Mouse (Mus musculus) telencephalon, adult 2 months (tissue): ENCODE data around the gene Ngb.
A peak's percentile ranks its signal among the peaks of the same experiment; 100 is the strongest.

Source experiments
- DNase-seq: peaks from one replicate; pipeline ENCODE4 v3.0.0-alpha.2; 2011; ENCODE audit warnings: low read depth, low spot score

Ngb gene

DNA sequence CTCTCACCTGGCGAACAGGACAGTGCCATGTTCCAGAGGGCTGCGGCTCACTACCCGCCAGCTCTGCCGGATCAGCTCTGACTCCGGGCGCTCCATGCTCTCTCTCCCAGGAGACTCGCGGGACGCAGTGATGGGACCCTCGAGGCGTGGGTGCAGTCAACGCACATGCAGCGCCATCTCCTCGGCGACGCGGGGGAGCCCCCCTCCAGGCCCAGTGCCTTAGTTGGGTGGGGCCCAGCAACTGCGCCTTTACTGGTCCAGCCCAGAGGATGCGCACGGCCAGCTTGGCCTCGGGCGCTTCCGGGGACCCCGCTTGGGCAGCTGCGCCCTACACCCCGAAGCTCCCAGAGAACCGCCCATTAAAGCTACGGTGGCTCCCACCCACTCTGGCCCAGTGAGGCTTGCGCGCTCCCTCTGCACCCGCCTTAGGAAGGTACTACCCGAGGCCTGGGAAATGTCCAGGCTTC is at the start of gene Ngb:
Ngb (minus strand) TSS at position 375 of the 467 bp plus-strand sequence.
- DNase-seq = no peak

GRCm38 (mm10) chr12:87149471-87149870 is 47.1 kb upstream of the Ngb start:
- DNase-seq = no peak

GRCm38 (mm10) chr12:87148136-87148535 is 45.8 kb upstream of the Ngb start:
- DNase-seq = no peak

- peak; percentile 98 for DNase-seq
Observed at GRCm38 (mm10) chr12:87147395-87148089, 45.2 kb upstream of the Ngb start, which contains the start of gene Pomt2. Gene Pomt2, minus strand, starts transcription at chr12:87147968.

DNA sequence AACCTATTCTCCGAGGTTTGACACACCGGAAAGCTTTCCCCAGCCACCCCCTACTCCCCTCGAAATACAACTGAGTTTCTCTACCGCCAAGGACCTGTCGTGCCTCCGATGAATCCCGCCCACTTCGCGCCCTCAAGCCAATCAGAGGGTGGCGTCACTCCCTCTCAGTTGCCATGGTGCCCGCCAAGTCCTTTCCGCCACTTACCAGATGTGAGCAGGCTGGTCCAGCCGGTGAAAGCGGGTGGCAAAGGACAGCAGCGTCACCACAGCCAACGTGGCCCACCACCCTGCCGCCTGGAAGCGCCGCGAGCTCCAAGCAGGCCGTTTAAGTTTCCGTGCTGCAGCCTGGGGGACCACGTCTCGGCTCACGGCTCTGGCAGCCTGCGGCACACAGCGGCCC is 44.6 kb upstream of the Ngb start, which contains the start of gene Gstz1:
Gstz1 (plus strand) TSS at position 200 of the 400 bp plus-strand sequence.
- DNase-seq = peak; percentile 84

DNA sequence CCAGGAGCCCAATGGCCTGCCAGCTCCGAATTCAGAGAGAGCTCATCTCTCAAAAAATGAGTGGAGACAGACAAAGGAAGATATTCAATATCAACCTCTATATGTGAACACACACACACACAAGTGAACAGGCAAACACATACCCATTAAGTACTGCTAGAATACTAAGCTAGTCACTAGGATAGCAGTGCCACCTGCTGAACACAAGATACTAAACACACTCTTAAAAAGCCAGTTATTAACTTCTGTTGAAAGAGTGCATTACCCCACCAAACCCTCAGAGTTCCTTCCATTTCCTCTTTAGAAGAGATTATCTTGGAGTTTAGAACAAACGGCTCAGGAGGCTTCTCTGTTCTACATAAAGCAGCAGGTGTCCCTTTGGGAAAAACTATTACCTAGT is 39.8 kb upstream of the Ngb start:
- no peak for DNase-seq

GRCm38 (mm10) chr12:87138768-87139167 is 36.4 kb upstream of the Ngb start:
- no peak for DNase-seq

DNA sequence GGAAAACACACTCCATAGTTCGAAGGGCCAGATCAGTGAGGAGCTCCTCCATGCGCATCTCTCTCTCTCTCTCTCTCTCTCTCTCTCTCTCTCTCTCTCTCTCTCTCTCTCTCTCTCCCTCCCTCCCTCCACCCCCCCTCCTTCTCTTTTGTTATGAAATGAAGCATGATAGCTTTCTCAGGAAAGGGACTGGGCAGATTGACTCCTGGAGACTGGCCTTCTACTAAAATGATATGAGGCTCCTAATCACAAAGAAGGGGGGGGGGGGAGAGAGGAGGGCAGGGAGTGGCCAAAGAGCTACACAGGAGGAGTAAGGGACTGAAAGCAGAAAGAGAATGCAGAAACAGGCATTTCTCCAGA is 36.0 kb upstream of the Ngb start:
- no peak for DNase-seq

DNA sequence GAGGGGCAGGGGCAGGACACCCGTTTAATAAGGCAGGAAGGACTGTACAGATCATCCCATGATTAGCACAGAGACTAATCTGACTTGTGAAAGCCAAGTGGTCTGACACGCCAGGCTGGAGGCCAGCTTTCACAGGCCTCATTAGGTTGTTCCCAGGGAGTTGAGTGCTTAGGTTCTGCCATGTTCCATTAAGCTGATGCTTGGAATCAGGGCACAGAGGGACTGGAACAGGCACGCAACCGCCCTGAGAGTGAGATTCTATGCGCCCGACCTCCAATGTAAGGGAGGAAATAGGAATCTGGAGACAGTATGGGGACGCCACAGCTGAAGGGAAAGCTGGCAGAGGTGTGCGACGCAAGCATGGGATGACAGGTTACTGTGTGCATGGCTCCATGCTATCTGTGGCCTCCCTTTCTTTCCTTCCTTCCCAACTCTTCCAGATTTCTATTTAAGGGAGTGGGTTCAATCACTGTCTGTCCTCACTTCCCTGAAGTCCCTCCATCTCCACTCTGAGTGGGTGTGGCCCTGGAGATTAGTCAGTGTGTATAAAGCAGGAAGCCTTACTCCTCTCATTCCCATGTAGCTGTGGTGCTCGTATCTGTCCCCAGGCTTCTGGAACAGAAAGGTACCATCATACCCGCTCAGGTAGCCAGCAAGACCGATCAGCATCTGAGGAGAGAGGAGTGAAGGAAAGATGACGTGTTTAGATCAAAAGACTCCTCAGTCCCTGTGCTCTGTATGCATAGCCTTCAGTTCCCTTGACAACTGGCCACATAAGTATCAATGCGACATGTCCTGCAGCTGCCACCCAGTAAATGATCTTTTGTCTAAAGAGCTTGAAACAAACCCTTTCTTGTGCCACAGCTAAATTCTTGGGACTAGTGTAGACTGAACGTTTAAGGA is 35.4 kb upstream of the Ngb start:
- DNase-seq = no peak

DNA sequence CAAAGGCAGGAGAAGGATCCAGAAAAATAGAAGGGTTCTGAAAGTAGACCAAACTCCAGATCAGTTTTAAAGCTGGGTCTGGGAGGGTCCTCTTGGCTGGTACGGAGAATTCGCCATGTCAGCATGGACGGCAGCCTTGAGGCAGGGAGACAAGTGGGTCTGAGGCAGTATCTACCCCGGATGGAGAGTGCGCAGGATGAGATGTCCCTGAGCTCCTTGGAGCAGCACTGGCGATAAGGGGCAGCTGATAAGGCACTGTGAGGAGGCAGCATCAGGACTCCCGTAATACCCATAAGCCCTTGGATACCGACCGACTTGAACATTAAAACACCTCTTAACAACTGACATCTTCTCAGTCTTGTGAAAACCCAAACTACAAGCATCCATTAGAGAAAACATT is 30.4 kb upstream of the Ngb start:
- DNase-seq = no peak

- no peak for DNase-seq
Observed at GRCm38 (mm10) chr12:87132210-87132609, 29.9 kb upstream of the Ngb start.

DNA sequence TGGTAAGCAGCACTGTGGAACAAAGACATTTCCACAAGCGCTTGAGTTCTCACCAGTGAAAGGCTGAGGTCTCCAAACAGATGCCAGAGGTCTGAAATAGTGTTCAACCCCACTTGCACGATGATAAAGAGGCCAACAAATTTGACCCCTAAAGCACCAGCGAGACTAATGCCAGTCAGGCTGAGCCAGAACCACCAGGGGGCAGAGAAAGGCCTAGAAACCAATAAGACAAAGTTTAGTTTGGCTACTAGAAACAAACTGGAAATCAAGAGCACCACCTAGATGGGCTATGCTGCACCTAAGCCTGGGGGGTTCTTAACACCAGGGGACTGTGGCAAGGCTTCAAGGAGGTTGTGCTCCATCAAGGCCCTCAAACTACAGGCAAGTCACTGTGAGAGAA is 29.3 kb upstream of the Ngb start:
- DNase-seq = no peak

- DNase-seq = no peak
Observed at GRCm38 (mm10) chr12:87131181-87131580, 28.8 kb upstream of the Ngb start.

DNA sequence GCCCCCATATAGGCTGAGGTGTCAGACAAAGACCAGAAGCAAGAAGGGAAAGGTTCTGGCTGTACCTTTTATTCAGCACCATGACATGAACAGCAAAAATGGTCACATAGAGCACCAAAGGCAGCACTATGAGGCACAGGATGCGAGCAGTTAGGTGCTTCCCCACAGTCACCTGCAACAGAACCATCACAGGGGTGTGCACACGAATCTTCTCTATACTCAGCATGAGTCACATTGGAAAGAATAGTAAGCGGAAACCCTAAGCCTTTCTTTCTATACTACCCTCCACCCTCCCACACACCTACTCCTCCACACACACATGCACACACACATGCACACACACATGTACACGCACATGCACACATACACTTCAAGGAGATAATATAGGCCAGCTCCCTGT is 27.9 kb upstream of the Ngb start:
- no peak for DNase-seq

GRCm38 (mm10) chr12:87127256-87127655 is 24.9 kb upstream of the Ngb start:
- DNase-seq = no peak

- no peak for DNase-seq
Observed at GRCm38 (mm10) chr12:87121918-87122589, 19.7 kb upstream of the Ngb start.

GRCm38 (mm10) chr12:87107357-87107977 is 5.1 kb upstream of the Ngb start:
- DNase-seq = no peak

DNA sequence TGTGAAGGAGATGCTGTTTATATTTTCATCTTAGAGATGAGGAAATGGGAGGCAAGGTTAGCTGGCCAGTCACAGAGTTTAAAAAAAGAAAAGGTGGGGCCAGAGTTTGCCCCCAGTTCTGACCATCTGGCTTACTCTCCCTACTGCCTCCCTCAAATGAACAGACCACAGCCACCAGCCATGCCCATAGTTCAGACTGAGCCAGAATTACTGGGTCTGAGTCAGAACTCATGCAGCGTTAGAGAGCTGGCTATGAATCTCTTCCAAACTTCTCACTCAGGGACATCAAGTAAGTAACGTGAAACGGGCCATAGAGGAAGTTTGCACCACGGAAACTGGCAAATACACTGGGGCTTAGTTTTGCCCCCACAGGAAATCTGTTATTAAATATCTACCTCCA is 2.5 kb upstream of the Ngb start:
- no peak for DNase-seq

- DNase-seq = no peak
Observed at GRCm38 (mm10) chr12:87103471-87103870, 1.1 kb upstream of the Ngb start.

DNA sequence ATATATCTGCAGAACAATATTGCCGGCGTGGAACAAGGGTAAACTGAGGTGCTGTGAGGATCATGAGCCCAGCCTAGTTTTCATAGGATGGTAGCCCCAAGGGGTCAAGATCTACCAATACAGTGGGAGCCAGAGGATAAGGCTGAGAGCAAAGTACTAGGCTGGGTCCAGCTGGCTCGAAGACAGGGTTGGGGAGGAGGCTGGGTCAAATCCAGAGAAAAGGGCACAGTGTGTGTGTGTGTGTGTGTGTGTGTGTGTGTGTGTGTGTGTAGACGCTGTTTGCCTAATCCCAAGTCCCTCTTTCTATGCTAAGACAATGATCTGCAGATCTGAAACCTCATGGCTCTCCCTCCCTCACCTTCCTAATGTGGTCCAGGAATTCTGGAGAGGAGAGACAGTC is 2.0 kb downstream of the Ngb start:
- no peak for DNase-seq

GRCm38 (mm10) chr12:87093671-87094070 is 8.7 kb downstream of the Ngb start:
- DNase-seq = peak; percentile 50

GRCm38 (mm10) chr12:87093249-87093648 is 9.1 kb downstream of the Ngb start:
- no peak for DNase-seq
